Mouse (Mus musculus) bone marrow, adult 2 months (tissue): ENCODE measurements around the gene Rnf145.

Experiments used
- CTCF ChIP-seq: fragments of 200-500 bp; IDR thresholded peaks from 2 replicates; pipeline ENCODE4 v1.5.1; 2011; ENCODE audit warnings: low read length, control low read depth; ENCODE audit not compliant: control insufficient read depth, insufficient read depth
- POLR2A ChIP-seq: fragments of 200-500 bp; IDR thresholded peaks from 2 replicates; pipeline ENCODE4 v1.6.1; 2011; ENCODE audit warnings: low read depth, mild to moderate bottlenecking, control low read depth, low read length, borderline replicate concordance; ENCODE audit not compliant: control insufficient read depth

DNA sequence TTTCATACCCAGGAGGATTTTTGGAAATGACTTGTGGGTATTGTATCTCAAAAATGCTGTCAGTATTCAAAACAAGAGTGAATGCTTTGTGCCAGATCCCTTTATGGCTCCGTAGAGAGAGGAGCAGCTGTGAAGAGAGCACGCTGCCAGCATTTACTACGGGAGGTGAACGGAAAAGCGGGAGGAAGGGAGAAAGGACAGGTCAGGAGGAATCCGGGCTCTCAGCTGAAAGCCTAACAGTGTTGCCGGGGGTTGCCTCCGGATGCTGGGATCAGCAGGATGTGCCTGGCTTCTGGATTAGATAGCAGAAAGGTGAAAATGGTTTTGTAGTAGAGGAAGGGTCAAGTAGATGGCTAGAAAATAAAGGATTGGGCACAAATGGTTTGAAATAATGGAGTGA is 11.6 kb downstream of the Rnf145 start:
- TF ChIP-seq POLR2A = no peak
- TF ChIP-seq CTCF = no peak
